Mouse (Mus musculus): ENCODE results near the gene Cyb561d2. TPM values are rescaled to one million over a fixed set of nuclear protein-coding genes. Genes with fewer than 3 reads are reported as not detected.

Cyb561d2 gene
- polyA plus RNA-seq, 1 experiment from 2014 or later = 17.7 TPM

- peaks cover 12% of the 10 kb centered on the region for H3K27me3 ChIP-seq (replicated peaks)
- no peak for ATAC-seq (ENCODE audit: extremely low read depth, insufficient number of reproducible peaks, low FRiP score, low TSS enrichment)
- WGBS = 20% methylated on average over 2 of the region's 2 CpGs
- H3K9ac ChIP-seq = peak overlapping the region; percentile 95
- peak overlapping the region; percentile 96 for H3K4me2 ChIP-seq
- peaks cover 54% of the 10 kb centered on the region for H3K4me1 ChIP-seq
- H3K27ac ChIP-seq (replicated peaks) = peak overlapping the region; percentile 99
- H3K9me3 ChIP-seq = no peaks in the 10 kb centered on the region
- H3K36me3 ChIP-seq = peaks cover 44% of the 10 kb centered on the region
- H3K4me3 ChIP-seq = peak overlapping the region; percentile 86
These were observed 13.7 kb upstream of the Cyb561d2 start for GRCm38 (mm10) chr9:107555701-107556100.

GRCm38 (mm10) chr9:107555031-107555457 is 13.1 kb upstream of the Cyb561d2 start:
- Histone ChIP-seq H3K4me3 (peak overlapping the region; percentile 86), H3K27ac (replicated peaks) (peak overlapping the region; percentile 99), H3K27me3 (replicated peaks) (peaks cover 19% of the 10 kb centered on the region), H3K4me2 (peak overlapping the region; percentile 96), H3K36me3 (peaks cover 37% of the 10 kb centered on the region), H3K4me1 (peaks cover 56% of the 10 kb centered on the region), H3K9me3 (no peaks in the 10 kb centered on the region), H3K9ac (peak overlapping the region; percentile 95)
- no peak for ATAC-seq (ENCODE audit: extremely low read depth, insufficient number of reproducible peaks, low FRiP score, low TSS enrichment)
- WGBS = 0% methylated on average over 23 of the region's 23 CpGs

DNA sequence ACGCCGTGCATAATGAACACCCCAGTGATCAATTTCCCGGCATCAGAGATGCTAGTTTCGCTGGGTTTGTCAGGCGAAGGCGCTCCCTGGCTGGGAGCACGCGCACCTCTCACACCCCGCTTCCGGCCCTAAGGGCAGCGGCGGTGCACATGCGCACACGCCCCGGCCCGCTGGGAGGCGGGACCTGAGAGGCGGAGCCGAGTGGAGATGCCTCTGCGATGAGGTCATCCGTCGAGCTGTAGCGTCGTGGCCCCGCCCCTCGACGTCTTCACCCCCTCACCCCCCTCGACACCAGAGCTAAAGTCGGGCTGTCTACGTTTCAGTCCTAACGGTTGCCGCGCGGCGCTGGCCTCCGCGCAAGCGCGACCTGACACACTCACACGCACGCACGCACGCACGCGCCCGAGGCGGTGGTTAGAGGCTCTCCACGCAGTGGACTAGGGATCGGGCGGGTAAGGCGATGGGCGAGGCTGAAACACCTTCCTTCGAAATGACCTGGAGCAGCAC is 12.4 kb upstream of the Cyb561d2 start:
- H3K4me1 ChIP-seq = peaks cover 56% of the 10 kb centered on the region
- H3K9ac ChIP-seq = peak overlapping the region; percentile 95

DNA sequence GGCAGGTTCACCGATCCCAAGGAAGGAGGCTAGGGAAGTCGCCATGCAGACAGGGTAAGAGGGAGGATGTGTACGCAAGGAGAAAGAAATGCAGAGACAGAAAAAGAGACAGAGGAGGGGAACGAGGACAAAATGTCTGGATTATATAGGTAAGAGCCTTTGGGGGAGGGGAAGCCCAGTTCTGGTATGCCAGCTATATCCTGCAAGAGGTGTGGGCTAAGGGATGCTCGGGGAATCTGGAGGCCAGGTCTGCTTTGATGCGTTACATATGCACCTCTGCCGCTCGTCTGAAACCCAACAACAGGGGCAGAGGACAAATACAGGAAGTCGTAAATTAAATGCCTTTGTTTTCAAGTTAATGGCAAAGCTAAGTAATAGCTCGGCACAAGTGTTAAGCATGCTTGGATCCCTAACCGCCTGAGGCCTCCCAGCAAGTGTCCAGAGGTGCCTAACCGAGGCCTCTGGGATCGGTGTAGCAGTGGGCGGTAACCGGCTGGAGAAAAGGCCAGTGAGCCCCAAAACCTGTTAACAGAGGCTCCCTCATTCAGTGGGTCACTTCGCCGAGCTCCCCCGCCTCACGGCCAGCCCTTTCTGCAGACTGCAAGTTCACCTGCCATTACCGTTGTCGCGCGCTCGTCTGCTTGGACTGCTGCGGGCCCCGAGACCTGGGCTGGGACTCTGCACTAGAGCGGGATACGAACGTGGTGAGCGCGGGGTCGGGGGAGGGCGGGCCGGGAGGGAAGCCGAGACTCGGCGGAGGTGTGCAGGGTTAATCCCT is 11.7 kb upstream of the Cyb561d2 start:
- peak; percentile 17; the same call in 1 of the 2 replicates for ATAC-seq (ENCODE audit: extremely low read depth, insufficient number of reproducible peaks, low FRiP score, low TSS enrichment)

More for the DNA sequence above, 12.4 kb upstream of the Cyb561d2 start:
- ATAC-seq (ENCODE audit: extremely low read depth, insufficient number of reproducible peaks, low FRiP score, low TSS enrichment) = peak; percentile 88
- Histone ChIP-seq H3K27me3 (replicated peaks) (peaks cover 25% of the 10 kb centered on the region), H3K27ac (replicated peaks) (peak overlapping the region; percentile 99), H3K9me3 (no peaks in the 10 kb centered on the region), H3K4me2 (peak overlapping the region; percentile 96), H3K4me3 (peak overlapping the region; percentile 86), H3K36me3 (peaks cover 30% of the 10 kb centered on the region)
- under 1% methylated on average over 53 of the region's 53 CpGs for WGBS

DNA sequence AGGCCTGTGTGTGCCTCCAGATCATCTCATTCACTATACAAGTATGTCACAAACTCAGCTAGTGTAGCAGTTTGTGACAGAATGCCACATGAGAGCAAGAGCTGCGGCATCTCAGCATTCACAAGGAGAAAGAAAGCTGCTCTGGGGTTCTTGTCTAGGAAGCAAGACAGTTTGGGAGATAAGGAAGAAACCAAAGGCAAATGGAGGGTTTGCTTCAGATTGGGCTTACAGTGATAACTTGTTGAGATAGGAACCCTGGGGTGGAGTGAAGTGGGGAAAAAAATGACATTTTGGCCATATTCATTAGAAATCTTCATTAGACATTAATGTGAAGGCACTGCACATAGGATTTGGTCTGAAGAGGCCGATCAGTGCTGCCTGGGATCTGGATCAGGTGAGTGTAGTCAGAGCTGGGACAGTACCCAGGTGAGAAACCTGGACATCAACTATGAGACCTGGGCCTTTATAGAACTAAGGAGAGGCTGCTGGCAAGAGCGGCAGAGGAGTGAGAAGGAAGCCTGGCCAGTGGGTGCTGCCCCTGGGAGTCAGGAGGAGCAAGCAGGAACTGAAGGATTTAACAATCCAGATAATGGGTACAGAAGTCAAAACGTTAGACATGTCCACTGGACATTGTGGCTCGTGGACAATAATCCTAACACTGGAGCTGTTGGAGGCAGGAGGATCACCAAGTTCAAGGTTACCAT is 10.8 kb upstream of the Cyb561d2 start:
- Histone ChIP-seq H3K4me1 (peaks cover 56% of the 10 kb centered on the region), H3K4me2 (peak overlapping the region; percentile 96), H3K36me3 (peaks cover 15% of the 10 kb centered on the region), H3K9ac (peak overlapping the region; percentile 88), H3K4me3 (peak overlapping the region; percentile 86), H3K27ac (replicated peaks) (no peak overlapping the region), H3K27me3 (replicated peaks) (peaks cover 41% of the 10 kb centered on the region), H3K9me3 (no peaks in the 10 kb centered on the region)
- WGBS = 77% methylated on average over 5 of the region's 5 CpGs
- ATAC-seq (ENCODE audit: extremely low read depth, insufficient number of reproducible peaks, low FRiP score, low TSS enrichment) = no peak

More for the DNA sequence above, 11.7 kb upstream of the Cyb561d2 start:
- H3K9ac ChIP-seq = peak overlapping the region; percentile 88
- H3K27me3 ChIP-seq (replicated peaks) = peaks cover 32% of the 10 kb centered on the region
- H3K4me3 ChIP-seq = peak overlapping the region; percentile 86
- no peaks in the 10 kb centered on the region for H3K9me3 ChIP-seq
- peaks cover 24% of the 10 kb centered on the region for H3K36me3 ChIP-seq
- 8% methylated on average over 37 of the region's 37 CpGs for WGBS
- peak overlapping the region; percentile 99 for H3K27ac ChIP-seq (replicated peaks)
- H3K4me1 ChIP-seq = peaks cover 56% of the 10 kb centered on the region
- peak overlapping the region; percentile 96 for H3K4me2 ChIP-seq

DNA sequence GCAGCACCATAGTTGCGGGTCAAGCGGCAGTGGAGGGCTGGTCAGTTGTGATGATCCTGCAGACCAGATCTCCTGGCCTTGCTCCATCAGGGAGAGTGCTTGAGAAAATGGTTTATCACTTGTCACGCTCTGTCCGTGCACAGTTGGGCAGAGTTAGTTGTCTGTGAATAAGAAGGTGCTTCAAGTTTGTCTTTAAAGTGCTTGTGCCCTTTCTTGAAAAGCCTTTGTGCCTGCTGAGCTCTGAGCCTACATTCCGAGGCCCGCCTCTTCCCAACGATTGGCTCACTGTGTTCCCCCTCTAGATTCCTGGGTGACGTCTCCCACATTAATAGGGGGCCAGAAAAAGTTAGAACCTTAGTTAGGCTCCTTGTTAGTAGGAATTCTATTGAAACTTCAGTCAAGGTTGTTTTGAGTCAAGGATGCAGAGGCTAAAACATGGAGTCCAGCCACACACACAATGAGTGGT is 9.9 kb upstream of the Cyb561d2 start:
- Histone ChIP-seq H3K9ac (peak overlapping the region; percentile 83), H3K9me3 (no peaks in the 10 kb centered on the region), H3K4me3 (peak overlapping the region; percentile 58), H3K27me3 (replicated peaks) (peaks cover 46% of the 10 kb centered on the region), H3K4me1 (peaks cover 58% of the 10 kb centered on the region), H3K4me2 (peak overlapping the region; percentile 96), H3K27ac (replicated peaks) (peak overlapping the region; percentile 51), H3K36me3 (peaks cover 6% of the 10 kb centered on the region)
- no peak for ATAC-seq (ENCODE audit: extremely low read depth, insufficient number of reproducible peaks, low FRiP score, low TSS enrichment)
- 16% methylated on average over 8 of the region's 8 CpGs for WGBS

GRCm38 (mm10) chr9:107551117-107551889 is 9.3 kb upstream of the Cyb561d2 start, which contains the start of gene Rassf1:
TSS of gene Rassf1 (plus strand) at chr9:107551555.
- Histone ChIP-seq H3K4me1 (peaks cover 57% of the 10 kb centered on the region), H3K9ac (peak within 1 kb of the TSS; percentile 83), H3K4me2 (peak within 1 kb of the TSS; percentile 96), H3K27me3 (replicated peaks) (peaks cover 46% of the 10 kb centered on the region), H3K27ac (replicated peaks) (peak within 1 kb of the TSS; percentile 51), H3K36me3 (no peaks in the 10 kb centered on the region), H3K9me3 (no peaks in the 10 kb centered on the region), H3K4me3 (peak within 1 kb of the TSS; percentile 58)
- 1% methylated on average over 62 of the region's 63 CpGs for WGBS
- ATAC-seq (ENCODE audit: extremely low read depth, insufficient number of reproducible peaks, low FRiP score, low TSS enrichment) = 0 out of 2 replicates have a peak, but pooled peaks have one; percentile 0

DNA sequence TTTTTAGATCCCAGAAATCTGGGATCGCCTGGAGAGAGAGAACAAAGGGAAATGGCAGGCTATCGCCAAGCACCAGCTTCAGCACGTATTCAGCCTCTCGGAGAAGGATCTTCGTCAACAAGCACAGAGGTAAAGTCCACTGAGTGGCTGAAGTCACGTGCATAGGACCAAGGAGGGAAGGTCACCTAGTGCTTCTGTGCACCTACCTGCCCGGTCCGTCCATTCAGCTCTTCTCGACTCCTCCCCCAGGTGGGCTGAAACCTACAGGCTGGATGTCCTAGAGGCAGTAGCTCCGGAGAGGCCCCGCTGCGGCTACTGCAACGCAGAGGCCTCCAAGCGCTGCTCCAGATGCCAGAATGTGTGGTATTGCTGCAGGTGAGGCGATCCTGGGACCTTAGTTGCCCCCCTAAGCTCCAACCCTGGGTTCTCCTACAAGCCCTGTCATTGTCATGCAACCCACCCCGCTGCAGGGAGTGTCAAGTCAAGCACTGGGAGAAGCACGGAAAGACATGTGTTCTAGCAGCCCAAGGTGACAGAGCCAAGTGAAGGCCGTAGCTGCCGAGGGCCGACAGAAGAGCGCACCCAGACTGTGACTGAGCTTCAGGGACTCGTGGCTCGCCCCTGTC is 8.6 kb upstream of the Cyb561d2 start:
- H3K9me3 ChIP-seq = no peaks in the 10 kb centered on the region
- peak overlapping the region; percentile 51; the same call in 1 of the 2 replicates for H3K27ac ChIP-seq (replicated peaks)
- peak overlapping the region; percentile 96 for H3K4me2 ChIP-seq
- H3K4me3 ChIP-seq = peak overlapping the region; percentile 58
- peak overlapping the region; percentile 83 for H3K9ac ChIP-seq
- peaks cover 46% of the 10 kb centered on the region for H3K27me3 ChIP-seq (replicated peaks)
- ATAC-seq (ENCODE audit: extremely low read depth, insufficient number of reproducible peaks, low FRiP score, low TSS enrichment) = no peak
- H3K4me1 ChIP-seq = peaks cover 50% of the 10 kb centered on the region
- 35% methylated on average over 23 of the region's 23 CpGs for WGBS
- H3K36me3 ChIP-seq = no peaks in the 10 kb centered on the region

- no peak overlapping the region for H3K4me3 ChIP-seq
- no peak for ATAC-seq (ENCODE audit: extremely low read depth, insufficient number of reproducible peaks, low FRiP score, low TSS enrichment)
- H3K27me3 ChIP-seq (replicated peaks) = peaks cover 46% of the 10 kb centered on the region
- H3K4me2 ChIP-seq = no peak overlapping the region
- WGBS = 80% methylated on average over 20 of the region's 20 CpGs
- H3K4me1 ChIP-seq = peaks cover 48% of the 10 kb centered on the region
- H3K27ac ChIP-seq (replicated peaks) = no peak overlapping the region
- no peak overlapping the region for H3K9ac ChIP-seq
- H3K9me3 ChIP-seq = no peaks in the 10 kb centered on the region
- peaks cover 10% of the 10 kb centered on the region for H3K36me3 ChIP-seq
These were observed 7.5 kb upstream of the Cyb561d2 start for GRCm38 (mm10) chr9:107549297-107550074.

DNA sequence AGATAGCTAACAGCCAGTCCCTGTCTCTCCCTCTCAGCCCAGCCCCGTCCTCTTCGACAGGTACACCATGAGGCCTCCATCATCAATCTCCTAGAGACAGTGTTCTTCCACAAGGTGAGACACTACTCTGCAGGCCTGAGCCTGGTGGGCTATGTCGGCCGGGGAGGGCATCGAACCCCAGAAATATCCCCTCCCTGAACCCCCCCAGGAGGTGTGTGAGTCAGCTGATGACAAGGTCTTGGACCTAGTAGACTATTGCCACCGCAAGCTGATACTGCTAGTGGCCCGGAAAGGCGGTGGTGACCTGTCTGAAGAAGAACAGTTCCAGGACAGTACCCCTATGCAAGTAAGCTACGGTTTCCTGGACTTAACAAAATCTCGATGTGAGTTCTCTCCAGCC is 6.8 kb upstream of the Cyb561d2 start:
- no peak overlapping the region for H3K9ac ChIP-seq
- no peak for ATAC-seq (ENCODE audit: extremely low read depth, insufficient number of reproducible peaks, low FRiP score, low TSS enrichment)
- no peak overlapping the region for H3K4me3 ChIP-seq
- H3K36me3 ChIP-seq = peaks cover 17% of the 10 kb centered on the region
- H3K27ac ChIP-seq (replicated peaks) = no peak overlapping the region
- H3K4me2 ChIP-seq = no peak overlapping the region
- H3K9me3 ChIP-seq = no peaks in the 10 kb centered on the region
- H3K27me3 ChIP-seq (replicated peaks) = peaks cover 46% of the 10 kb centered on the region
- H3K4me1 ChIP-seq = peaks cover 46% of the 10 kb centered on the region
- 82% methylated on average over 10 of the region's 10 CpGs for WGBS

All from heart, embryonic 13.5 days (tissue).